Mouse (Mus musculus) naive thymus-derived CD4-positive, alpha-beta T cell, adult 2 months (primary cell): ENCODE data around the gene Lgi4.

Source experiments
- DNase-seq: peaks from one replicate; pipeline ENCODE4 v3.0.0-alpha.2; 2011; ENCODE audit warnings: low read depth

The Lgi4 gene

DNA sequence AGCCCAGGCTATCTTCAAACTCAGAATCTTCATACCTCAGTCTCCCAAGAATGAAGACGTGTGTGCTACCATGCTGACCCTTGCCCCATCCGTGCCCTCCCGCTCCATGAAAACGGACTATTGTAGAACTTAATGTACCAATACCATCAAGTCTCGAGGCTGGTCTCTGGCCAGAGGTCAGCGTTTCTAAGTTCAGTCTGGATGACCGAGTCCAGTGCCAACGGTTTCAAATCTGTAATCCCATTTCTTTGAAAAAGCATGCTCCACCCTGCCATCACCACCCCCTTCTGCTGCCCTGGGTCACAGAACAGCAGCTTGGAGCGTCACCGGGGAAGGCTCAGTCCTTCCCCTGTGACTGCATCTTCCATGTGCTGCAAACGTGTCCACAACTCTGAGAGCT, 48.6 kb downstream of the Lgi4 start:
- no peak for DNase-seq

- no peak for DNase-seq
These were observed 49.9 kb downstream of the Lgi4 start for GRCm38 (mm10) chr7:31109091-31109490.

- DNase-seq: no peak
These were observed 50.7 kb downstream of the Lgi4 start for GRCm38 (mm10) chr7:31109796-31110195.

DNA sequence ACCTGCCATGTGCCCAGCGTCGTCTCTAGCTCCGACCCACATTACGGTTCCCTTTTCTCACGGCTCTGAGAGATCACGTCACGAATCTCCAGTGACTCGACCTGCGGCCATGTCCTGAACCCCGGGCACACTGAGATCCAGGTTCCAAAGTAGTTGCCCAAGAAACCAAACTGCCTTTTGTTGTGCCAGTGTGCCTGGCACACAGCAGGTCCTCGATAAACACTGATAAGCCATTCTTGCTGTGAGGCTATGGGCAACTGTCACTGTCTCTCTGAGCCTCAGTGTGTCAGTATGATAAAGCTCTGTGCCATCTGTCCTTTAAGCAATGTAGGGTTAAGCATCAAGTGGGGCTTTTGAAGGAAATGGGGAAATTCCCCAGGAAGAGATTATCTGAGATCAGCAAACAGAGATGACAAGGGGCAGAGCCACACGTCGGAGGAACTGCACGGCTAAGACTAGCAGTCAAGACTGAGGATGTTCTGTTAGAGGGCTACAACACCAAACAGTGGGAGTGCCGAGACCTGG, 51.8 kb downstream of the Lgi4 start:
- peak; percentile 60 for DNase-seq

DNA sequence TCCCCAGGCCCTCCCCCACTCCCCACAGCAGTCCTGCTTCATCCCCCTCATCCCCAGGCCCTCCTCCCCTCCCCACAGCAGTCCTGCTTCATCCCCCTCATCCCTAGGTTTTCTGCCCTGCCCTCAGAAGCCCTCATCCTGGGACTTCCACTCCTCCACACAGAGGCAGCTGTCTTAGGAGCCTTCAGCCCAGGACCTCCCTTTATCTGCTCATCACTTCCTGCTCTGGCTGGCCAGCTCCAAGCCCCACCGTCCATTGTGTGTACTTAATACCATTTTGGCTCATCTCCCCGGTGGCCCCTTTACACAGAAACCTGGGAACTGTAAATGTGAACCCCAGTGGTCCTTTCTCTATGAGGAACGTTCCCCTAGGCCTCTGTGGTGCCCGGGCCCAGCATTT, 52.9 kb downstream of the Lgi4 start:
- DNase-seq: no peak

- no peak for DNase-seq
These were observed 54.7 kb downstream of the Lgi4 start for GRCm38 (mm10) chr7:31113800-31114199.

- DNase-seq: no peak
These were observed 55.5 kb downstream of the Lgi4 start for GRCm38 (mm10) chr7:31114646-31115045.

GRCm38 (mm10) chr7:31115182-31115581, 56.0 kb downstream of the Lgi4 start, which contains the start of gene Hpn:
Gene Hpn, minus strand, starts transcription at chr7:31115290.
- no peak for DNase-seq

DNA sequence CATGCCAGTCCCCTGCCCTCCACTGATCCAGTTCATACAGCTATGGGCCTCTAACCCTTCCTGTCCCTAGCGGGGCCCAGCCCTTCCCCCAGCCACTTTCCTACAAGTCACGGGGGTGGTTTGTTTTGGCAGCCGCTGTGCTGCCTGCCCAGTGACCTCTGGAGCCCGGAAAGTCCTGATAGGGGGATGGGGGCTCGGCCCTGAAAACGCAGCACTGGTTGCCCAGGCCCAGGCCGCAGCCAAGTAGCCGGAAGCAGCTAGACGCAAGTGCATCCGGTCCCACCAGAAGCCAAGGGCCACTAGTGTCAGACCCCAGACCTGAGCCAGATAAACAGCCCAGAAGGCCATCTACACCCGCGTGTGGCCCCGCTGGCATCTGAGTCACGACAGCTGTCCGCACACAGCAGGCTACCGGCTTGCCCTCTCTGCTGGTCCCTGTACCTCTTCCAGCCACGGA, 56.5 kb downstream of the Lgi4 start:
- no peak for DNase-seq

- DNase-seq: no peak
These were observed 57.6 kb downstream of the Lgi4 start for GRCm38 (mm10) chr7:31116721-31117145.

DNA sequence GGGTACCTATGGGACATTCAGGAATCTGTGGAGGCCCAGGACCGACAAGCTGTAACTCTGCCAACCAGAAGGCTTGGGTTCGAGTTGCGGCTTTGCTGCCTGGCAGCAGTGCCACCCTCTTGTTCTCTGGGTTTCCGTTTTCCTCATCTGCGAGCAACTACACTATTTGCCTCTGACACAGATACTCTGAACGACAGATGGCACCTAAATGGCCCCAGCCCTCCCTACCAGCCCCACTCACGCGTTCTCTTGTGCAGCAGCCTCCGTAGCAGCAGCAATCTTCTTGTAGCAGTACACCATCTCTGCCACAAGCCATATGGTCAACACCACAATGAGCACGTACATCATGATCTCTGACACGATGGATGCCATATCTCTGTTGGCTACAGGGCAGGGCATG, 58.3 kb downstream of the Lgi4 start:
- no peak for DNase-seq

DNA sequence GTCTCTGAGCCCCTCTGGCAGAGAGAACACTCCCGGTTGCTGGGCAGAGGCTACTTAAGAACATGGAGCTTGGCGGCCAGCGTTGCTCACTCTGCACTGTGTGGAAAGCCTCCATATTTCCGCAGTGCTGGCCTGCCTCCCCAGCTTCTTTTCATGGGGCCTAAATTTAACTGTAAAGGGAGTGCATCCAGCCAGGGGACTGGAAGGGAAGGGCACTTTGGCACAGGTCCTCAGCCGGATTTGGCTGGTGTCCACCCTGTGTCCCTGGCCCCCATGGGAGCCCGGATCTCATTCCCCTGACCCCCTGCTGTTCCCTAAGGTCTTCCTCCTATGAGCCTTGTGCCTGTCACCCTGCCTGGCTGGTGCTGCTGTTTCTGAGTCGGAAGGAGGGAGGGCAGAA, 59.3 kb downstream of the Lgi4 start:
- no peak for DNase-seq

- no peak for DNase-seq
These were observed 60.4 kb downstream of the Lgi4 start for GRCm38 (mm10) chr7:31119556-31119955.
